Mouse (Mus musculus) T-helper 2 cell (primary cell): ENCODE results near the gene Epha2.

Source experiments
- in situ Hi-C: fragments of 300-600 bp; cut with MboI, MseI; formaldehyde crosslinking; loops from one replicate; pipeline ENCODE4 v1.15.1; 2025; ENCODE audit warnings: high pct_unique_total_duplicates

Epha2 gene

DNA sequence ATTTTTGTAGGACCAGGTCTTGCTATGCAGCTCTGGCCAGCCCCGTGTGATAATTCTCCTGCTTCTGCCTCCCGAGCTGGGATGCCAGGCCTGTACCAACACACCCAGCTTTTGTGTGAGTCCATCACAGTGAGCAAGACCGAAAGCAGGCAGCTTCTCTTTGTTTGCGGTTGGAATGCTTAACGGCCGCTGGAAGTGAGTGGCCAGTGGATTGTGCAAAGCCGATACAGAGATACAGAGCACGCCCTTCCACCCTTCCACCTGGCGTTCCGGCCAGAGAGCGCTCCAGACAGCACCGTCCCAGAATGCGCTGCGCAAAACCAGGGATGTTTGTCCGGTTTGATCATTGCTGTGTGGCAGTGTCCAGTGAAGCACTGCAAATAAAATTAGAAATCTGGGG is 21.7 kb upstream of the Epha2 start:
- in situ Hi-C loops: loop anchor here (5.0 kb wide), 2 partner anchors 43 to 83 kb away; no protein-coding TSS in a partner anchor

DNA sequence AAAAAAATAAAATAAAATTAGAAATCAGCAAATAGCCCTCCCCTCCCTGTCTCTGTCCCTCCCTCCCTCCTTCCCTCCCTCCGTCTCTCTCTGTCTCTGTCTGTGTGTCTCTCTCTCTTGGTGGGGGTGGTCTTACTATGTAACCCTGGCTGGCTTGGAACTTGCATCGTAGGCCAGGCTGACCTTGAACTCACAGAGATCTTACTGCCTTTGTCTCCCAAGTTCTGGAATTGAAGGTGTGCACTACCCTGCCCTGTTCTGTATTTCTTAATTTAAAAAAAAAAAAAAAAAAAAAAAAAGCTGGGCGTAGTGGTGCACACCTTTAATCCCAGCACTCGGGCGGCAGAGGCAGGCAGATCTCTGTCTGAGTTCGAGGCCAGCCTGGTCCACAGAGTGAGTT is 21.3 kb upstream of the Epha2 start:
- in situ Hi-C loops: loop anchor here (5.0 kb wide), 2 partner anchors 43 to 83 kb away; no protein-coding TSS in a partner anchor

DNA sequence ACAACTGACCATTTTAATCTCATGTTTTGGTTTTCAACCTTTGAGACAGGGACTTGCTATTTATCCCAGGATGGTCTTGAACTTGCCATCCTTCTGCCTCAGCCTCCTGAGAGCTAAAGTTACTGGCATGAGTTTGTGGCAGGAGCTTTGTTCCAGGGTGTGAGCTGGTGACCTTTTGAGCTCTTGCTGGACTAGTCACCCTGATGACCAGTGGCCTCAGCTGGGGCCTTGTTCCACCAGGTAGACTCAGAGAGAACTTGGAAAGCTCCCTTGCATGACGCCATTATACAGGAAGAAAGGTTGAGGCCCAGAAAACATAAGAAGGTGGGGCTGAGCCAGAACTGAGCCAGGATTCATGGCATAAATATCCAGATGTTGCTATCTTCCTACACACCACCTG is 20.6 kb upstream of the Epha2 start:
- in situ Hi-C loops: no loop called here

DNA sequence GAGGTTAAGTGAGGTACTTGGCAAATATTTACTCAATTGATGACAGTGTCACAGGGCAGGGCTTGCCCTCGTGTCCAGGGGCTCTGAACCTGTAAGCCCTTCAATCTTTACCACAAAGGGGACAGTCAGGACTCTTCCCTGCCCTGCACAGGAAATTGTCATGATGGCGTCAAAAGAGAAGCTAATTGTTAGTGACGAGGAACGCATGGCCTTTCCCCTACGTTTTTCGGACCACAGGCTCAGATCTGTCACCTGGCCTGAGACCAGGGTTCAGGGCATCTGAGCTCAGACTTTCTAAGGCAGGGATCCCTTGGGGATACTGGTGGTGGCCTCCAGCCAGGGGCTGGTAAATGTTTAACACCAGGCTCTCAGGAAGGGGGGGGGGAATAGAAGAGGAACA is 19.9 kb upstream of the Epha2 start:
- in situ Hi-C loops: no loop called here

DNA sequence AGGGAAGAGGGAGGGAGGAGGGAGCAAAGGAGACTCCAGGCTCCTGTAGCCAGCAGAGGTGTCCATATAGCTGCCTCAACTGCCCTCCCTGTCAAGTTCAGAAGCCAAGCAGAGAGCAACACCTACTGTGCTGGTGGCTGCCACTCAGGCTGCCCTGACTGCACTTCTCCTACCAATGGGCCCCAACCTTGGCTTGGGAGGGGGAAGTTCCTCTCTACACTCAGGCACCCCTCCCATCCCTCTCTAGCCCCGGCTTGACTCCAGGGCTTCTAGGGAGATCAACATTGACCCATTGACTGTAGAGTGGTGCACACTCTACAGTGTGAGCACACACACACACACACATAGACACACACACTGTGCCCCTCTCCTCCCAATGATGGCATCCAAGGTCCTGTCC is 19.5 kb upstream of the Epha2 start:
- in situ Hi-C loops: no loop called here

DNA sequence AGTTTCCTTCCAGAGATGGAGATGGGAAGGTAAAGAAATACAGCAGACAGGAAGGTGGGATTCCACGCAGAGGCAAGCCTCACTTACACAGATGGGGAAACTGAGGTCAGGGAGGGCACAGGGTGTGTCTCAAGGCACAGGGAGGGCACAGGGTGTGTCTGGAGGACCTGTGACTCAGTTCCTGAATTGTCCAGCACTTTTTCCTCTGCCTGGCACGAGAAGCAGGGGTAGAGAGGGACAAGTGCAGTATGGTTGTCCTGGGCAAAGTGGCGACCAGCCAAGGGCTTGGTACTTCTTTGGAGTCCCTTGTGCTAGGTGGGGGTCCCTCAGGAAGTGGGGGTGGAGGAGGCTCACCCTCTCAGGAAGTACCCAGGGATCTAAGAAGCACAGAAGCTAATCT is 19.0 kb upstream of the Epha2 start:
- in situ Hi-C loops: no loop called here

DNA sequence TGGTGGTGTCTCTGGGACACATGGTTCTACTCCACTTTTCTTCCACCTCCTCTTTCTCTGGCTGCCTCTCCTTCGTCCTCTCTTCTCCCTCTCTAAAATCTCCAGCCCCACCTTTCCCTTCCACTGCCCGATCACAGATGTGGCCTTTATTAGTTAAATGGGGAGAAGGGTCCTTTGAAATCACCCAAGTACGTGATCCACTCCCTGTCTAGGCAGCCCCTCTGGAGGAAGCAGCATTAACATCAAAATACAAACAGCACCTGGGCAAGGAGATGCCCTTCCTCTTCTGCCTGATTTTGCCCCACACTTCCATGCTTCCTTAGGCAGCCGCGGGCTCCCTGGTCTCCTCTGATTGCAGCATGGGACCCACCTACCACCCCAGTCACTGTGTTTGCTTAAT is 18.4 kb upstream of the Epha2 start:
- in situ Hi-C loops: no loop called here

DNA sequence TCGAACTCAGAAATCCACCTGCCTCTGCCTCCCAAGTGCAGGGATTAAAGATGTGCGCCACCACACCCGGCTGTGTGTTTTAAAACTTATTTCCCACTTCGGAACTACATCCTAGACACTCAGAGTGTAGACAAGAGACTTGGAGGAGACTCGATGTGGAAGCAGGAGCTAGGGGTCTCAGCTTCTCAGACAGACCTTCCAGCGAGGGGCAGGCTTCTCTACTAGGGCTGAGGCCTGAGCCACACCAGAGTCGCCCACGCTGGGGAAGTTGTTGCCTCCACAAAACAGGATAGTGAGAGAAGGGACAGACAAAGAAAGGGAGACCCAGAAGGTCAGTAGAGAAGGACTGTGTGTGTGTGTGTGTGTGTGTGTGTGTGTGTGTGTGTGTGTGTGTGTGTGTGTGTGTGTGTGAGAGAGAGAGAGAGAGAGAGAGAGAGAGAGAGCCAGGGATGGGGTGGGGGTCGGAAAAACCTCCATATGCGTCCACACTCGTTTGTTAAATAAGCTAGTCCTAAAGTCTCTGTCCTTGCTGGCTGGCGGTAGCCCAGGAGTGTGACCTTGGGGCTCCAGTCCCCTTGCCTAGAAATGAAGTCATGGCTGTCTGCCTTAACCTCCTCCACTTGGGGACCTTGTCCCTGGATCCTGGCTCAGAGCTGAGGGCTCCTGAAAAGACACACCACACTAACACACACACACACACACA is 17.7 kb upstream of the Epha2 start:
- in situ Hi-C loops: no loop called here

DNA sequence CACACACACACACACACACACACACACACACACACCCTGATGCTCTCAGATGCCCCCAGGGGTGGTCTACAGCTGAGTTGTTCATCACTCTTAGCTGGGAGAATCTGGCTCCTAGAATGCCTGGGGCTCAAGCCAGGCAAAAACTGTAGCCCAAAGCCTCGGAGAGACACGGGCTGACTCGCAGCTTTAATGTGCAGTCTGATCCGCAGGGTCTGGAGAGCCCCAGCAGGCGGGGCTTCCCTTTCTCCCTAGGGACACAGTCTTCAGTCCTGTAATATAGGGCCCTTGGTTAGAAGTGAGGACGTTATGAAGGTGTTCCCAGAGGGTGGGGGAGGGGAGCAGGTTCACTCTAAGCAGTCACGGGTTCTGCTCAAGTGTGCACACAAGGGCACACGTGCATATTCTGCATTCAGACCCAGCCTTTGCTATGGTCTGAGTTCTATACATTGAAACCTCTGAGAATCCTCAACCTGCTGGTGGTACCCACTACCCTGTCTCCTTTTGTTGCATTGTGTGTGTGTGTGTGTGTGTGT is 17.1 kb upstream of the Epha2 start:
- in situ Hi-C loops: no loop called here

DNA sequence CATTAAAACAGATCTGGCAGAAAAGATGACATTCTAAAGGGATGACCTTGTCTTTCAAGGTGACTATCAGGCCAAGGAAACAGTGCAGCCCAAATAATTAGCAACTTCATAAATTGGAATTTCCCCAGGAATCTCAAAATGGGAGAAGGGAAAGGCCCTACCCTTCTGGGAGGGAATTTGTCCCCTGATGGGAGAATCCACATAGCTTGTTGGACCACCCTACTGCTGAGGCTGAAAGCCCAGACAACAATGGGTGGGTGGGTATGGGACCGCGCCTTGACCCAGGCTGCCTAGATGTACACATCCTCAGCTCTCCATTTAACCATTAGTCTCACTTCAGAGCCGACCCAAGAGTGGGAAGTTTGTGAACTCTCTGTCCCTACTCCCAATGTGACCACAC is 16.6 kb upstream of the Epha2 start:
- in situ Hi-C loops: no loop called here

DNA sequence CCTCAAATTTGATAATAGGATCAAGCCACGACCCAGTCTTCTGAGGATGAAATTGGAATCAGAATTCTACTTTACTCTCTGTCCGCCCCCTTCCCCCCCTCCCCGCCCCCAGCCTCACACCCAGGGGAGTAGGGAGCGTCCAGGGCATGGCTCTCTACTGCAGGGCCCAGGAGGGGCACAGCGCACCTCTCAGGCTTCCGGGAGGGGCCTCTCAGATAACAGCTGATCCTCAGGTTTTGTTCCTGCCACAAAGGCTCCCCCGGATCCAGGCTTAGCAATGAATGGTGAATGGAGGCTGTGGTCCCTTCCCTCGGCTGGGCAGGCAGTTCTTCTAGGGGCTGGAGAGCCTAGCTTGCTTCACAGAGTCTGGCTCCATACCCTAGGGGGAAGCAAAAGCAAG is 15.9 kb upstream of the Epha2 start:
- in situ Hi-C loops: no loop called here

DNA sequence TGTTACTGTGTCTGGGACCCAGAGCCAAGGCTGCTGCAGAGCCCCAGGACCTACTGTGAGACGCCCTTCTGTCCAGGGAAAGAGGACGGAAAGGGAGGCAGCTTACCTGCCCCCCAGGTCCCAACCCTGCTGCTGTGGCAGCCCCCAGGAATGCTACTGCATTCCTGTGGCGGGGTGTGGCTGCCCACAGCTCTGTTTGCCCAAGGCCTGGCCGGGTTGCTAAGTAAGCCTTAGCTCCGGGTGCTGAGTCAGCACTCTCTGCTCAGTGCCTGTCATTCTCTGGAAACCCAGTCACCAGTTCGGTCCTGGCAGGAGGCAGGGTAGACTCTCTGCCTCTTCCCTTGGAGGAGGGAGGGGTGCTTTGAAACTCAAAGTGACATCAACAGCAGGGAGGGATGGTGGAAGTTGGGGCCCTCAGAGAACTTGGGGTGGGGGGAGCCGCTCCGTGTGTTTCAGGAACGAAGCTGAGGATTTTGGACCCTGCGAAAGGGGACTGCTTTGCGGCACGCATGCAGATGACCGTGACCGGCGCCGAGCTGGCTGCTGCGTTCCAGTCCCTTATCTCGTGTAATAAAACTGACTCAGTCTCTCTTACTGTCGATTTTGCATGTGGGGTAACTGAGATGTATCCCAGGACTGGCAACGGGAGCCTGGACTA is 14.1 kb upstream of the Epha2 start:
- in situ Hi-C loops: no loop called here

DNA sequence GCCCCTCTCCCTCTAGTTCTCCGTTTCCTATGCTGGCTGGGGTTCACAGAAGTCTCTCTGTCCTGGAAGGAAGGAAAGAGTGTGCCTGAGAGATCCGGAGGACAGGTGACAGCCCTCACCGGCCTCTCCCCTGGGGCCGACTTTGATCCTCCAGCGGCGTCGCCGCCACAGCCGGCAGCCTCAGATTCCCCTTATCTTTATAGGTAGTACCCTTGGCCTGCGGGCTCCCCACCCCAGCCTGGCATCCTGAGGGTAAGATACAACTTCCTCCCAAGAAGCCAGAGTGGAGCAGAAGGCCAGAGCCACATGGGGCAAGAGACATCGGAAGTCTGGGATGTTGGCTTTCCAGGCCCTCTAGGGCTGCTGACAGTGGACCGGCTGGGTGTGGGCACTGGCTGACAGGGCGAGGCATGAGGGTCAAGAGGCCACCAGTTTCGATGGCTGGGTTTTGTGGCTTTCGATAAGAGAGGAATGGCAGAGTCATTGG is 13.5 kb upstream of the Epha2 start:
- in situ Hi-C loops: no loop called here

DNA sequence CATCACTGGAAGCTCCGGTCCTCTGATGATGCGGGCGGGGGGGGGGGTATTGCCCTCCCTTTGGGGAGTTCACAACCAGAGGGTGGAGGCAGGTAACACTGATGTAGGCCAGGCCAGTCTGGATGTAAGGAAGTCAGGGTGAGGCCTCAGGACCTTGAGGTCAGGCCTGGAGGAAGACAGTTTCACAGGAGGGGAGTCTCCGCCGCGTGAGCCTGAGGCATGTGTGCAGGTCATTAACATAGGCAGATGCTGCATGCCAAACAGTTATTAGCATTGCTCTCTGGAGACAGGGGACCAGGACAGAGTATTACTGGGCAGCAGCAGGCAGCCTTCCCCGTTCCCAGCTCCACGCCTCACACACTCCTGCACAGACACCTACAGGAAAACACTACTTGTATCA is 12.9 kb upstream of the Epha2 start:
- in situ Hi-C loops: no loop called here

DNA sequence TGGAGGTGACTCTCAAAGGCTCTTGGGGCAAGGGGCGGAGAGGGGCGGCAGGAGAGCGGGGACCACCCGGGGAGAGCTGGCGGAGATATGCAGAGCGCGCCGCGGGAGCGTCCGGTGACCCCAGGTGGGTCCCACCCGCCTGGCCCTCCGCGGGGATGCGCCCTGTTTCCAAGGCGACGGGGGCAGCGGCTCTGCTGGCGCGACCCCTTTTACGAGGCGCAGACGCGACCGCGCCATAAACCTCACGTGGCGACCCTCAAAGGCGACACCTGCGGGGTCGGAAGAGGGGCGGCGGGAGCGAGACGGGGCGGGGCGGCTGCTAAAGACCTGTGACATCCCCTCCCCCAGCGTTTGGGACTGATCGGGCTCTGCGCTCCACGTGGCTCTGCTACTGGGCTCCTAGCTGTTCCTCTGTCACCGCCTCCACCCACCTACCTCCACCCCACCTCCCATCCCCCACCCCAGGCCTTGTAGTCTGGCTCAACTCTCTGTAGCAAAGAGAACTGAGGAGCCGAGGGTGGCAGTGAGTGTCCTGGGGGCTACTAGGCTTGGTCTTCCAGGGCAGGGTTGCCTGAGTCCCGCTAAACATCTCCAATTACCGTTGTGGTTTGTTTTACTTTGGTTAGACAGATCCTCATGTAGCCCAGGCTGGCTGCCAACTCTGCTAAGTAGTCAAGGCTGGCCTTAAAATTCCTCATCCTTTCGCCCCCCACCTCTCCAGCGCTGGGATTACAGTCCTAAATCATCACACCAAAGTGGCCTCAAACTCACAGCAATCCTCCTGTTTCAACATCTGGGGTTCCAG is 9.3 kb upstream of the Epha2 start:
- in situ Hi-C loops: no loop called here

DNA sequence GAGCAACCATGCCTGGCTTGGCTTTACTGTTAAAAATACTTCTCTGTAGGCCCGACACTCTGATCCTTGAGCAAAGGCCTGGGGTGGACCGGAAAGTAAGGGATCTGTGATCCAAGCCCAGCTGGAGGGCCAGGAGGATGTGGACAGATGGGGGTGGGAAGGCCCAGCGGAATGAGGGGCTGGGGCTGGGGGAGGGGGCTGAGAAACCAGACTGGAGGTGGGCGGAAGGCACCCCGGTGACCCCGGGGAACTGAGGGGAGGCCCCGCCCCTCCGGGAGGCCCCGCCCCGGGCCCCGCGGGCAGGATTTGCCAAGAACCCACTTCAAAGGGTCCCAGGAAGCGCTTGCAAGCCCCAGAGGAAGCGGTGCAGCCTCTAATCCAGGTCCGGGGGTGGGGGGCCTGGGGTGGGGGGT is 5.3 kb upstream of the Epha2 start:
- in situ Hi-C loops: no loop called here

DNA sequence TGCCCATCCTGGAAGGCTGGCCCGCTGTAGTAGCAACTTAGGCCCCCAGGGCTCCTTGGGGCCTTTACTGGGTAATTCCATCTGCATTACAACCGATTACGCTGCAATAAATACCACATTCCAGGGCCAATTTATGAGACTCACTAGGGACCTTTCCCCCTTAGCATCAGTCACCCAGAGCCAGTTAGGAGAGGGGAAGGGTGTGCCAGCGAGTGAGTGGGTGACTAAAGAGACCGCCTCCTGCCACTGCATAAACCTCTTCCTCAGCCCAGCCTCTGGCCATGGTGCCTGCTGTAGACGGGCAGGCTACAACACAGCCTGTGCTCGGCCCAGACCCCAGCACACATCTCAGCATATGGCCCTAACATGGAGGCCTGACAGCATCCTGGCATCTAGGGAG is 3.1 kb upstream of the Epha2 start:
- in situ Hi-C loops: no loop called here

DNA sequence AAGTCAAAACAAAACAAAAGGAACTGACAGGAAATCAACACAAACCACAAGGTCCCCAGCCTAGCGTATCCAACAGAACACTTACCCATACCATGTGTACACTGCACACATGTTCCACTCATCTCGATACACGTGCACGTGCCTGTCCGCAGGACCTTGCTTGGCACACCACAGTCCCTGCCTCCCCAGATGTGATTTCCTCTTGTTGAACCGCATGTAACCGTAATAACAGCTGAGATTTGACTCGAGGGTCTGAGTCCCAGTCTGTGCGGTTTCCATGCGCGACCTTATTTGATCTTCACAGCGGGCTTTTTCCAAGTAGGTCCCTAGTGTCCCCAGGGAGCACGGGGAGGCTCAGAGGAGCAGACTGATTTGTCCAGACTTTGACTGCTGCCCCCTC is 1.7 kb upstream of the Epha2 start:
- in situ Hi-C loops: no loop called here

DNA sequence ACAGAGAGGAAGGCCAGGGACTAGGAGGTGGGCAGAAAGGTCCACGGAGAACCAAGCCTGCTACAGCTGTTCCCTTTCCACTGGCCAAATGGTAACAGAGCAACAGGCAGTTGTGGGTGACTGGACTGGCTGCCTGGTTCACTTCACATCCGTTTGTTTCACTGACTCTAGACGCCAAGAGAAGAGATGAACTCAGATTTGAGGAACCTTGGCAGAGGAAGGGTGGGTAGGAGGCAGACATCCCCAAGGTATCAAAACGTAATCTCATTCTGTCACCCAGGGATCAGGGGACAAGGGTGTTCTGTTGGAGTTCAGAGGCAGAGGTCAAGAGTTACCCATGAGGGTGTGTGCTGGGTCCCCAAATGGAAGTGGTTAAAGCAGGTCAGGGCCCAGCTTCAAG is 844 bp upstream of the Epha2 start:
- in situ Hi-C loops: no loop called here

DNA sequence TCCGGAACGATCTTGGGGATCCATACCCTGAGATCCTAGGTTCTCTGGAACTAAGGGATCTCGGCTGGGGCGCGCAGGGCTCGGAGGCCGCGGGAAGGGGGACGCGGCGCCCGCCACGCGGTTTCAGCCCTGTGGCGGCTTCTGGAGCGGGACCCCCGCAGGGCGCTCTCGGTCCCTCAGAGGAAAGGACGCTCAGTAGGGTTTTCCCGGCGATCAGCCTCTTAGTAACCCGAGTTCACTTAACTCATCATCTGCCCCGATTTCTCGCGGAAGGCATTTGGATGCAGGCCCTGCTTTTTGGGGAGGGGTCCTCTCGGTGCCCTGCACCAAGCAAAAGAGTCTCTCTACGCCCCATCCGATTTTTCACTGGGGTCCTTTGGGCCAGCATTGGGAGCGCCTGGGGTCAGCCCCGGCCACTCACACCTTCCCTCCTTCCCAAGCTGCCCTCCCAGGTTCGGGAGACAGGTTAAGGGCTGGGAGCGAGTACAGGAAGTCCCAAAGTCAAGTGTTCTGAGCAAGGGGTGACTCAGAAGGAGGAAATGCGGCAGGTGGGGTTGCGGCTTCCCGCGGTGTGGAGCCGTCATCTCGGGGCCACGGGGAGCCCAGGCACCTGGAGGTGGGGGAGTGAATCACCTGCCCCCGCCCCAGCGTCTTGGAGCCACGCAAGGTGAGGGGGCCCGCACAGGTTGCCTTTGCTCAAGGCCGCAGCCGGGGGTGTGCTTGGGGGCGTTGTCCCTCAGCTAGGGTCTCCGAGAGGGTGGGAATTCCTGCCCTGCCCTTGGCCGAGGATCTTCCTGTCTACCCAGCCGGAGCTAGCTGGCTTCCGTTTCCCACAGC is 769 bp downstream of the Epha2 start:
- in situ Hi-C loops: no loop called here
